ENCODE assay signal across 25 mouse cellular contexts in the genomic region with DNA sequence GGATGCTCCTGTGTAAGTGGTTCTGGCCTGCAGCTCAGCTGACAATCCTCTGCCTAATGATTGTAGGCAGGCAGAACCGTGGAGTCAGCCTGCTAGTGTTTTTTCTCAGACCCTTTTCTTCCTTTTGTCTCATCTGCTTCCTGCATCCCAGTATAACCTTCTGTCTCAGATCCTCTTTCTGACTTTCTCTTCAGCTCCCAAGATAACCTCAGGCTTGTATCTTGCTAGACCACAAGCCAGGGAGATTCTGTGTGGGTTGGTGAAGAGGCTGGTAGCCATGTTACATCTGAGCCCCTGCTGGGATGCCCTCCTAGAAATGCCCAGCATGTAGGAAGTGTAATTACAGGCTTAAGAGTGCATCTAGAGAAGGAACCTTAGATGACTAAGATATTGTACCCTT. TPM values are rescaled to one million over a fixed set of nuclear protein-coding genes. Genes with fewer than 3 reads are reported as not detected.
A peak's percentile ranks its signal among the peaks of the same experiment; 100 is the strongest.
DNase-seq lines count a peak whose midpoint lies in the region; ATAC-seq and TF ChIP-seq lines count a peak whose summit lies in the region.
"Had no signal": no experiment of that assay in that cellular context is flagged by ENCODE, and none has a peak within 500 bp of the region (broad histone marks: within the 10 kb centered on the region; RNA-seq: fewer than 3 reads in every experiment).

No protein-coding gene starts in this region.

- H3K27me3 ChIP-seq in megakaryocyte, embryonic 14.5 days (replicated peaks) = no peaks in the 10 kb centered on the region
- H3K27me3 ChIP-seq in hindbrain, embryonic 11.5 days (ENCODE audit: control insufficient read depth, insufficient read depth, low read length) = no peaks in the 10 kb centered on the region
- H3K27me3 ChIP-seq: heart, embryonic 13.5 days; hindbrain, embryonic 15.5 days; kidney, embryonic 15.5 days had no signal

- H3K27ac ChIP-seq in layer of hippocampus, adult 2 months = no peak overlapping the region
- H3K27ac ChIP-seq in bone marrow macrophage, adult 2 months (ENCODE audit: insufficient read depth, low read depth, low read length) = peak overlapping the region; percentile 54
- no peak overlapping the region for H3K27ac ChIP-seq in hindbrain, embryonic 11.5 days (ENCODE audit: low read depth, low read length)
- H3K27ac ChIP-seq: heart, embryonic 13.5 days; hindbrain, embryonic 15.5 days; kidney, embryonic 15.5 days; left cerebral cortex, adult 2 months; liver, embryonic 14.5 days had no signal

- peaks cover 26% of the 10 kb centered on the region for H3K4me1 ChIP-seq in bone marrow macrophage, adult 2 months (ENCODE audit: control insufficient read depth, insufficient read depth, low read length)
- H3K4me1 ChIP-seq in megakaryocyte, embryonic 14.5 days = peaks cover 48% of the 10 kb centered on the region
- no peaks in the 10 kb centered on the region for H3K4me1 ChIP-seq in hindbrain, embryonic 11.5 days (replicated peaks; ENCODE audit: control insufficient read depth, insufficient read depth, low read length)
- H3K4me1 ChIP-seq: heart, embryonic 13.5 days; hindbrain, embryonic 15.5 days; kidney, embryonic 15.5 days had no signal

- TF ChIP-seq POLR2A in bone marrow macrophage, adult 2 months (IDR thresholded peaks at IDR 0.05; ENCODE audit: borderline replicate concordance, low read depth, low read length) = no peak

- no peak overlapping the region for H3K4me2 ChIP-seq in hindbrain, embryonic 11.5 days (replicated peaks; ENCODE audit: low read depth, low read length)
- H3K4me2 ChIP-seq: heart, embryonic 13.5 days; hindbrain, embryonic 15.5 days; kidney, embryonic 15.5 days had no signal

- TF ChIP-seq CTCF in layer of hippocampus, adult 2 months (conservative IDR thresholded peaks at IDR 0.05) = no peak
- TF ChIP-seq CTCF in bone marrow macrophage, adult 2 months (IDR thresholded peaks at IDR 0.05; ENCODE audit: low read depth, low read length) = no peak

- H3K36me3 ChIP-seq in megakaryocyte, embryonic 14.5 days (replicated peaks; ENCODE audit: low read length) = peaks cover 39% of the 10 kb centered on the region
- H3K36me3 ChIP-seq in hindbrain, embryonic 11.5 days (ENCODE audit: control insufficient read depth, insufficient read depth, low read length) = no peaks in the 10 kb centered on the region
- H3K36me3 ChIP-seq: heart, embryonic 13.5 days; hindbrain, embryonic 15.5 days; kidney, embryonic 15.5 days had no signal

- no peak overlapping the region for H3K9ac ChIP-seq in hindbrain, embryonic 11.5 days (ENCODE audit: low read depth, low read length)
- H3K9ac ChIP-seq: heart, embryonic 13.5 days; hindbrain, embryonic 15.5 days; kidney, embryonic 15.5 days; liver, embryonic 14.5 days had no signal

- no peak overlapping the region for H3K4me3 ChIP-seq in layer of hippocampus, adult 2 months
- H3K4me3 ChIP-seq in bone marrow macrophage, adult 2 months (ENCODE audit: insufficient read depth, low read length) = no peak overlapping the region
- peak overlapping the region; percentile 50 for H3K4me3 ChIP-seq in megakaryocyte, embryonic 14.5 days (replicated peaks)
- H3K4me3 ChIP-seq in hindbrain, embryonic 11.5 days (ENCODE audit: low read depth, low read length) = no peak overlapping the region
- H3K4me3 ChIP-seq: heart, embryonic 13.5 days; hindbrain, embryonic 15.5 days; kidney, embryonic 15.5 days; left cerebral cortex, adult 2 months had no signal

- WGBS in hindbrain, embryonic 11.5 days = 47% methylated on average over 1 of the region's 1 CpGs

- peaks cover 5% of the 10 kb centered on the region for H3K9me3 ChIP-seq in megakaryocyte, embryonic 14.5 days
- H3K9me3 ChIP-seq in hindbrain, embryonic 11.5 days (ENCODE audit: control insufficient read depth, low read length) = no peaks in the 10 kb centered on the region
- H3K9me3 ChIP-seq: hindbrain, embryonic 15.5 days; kidney, embryonic 15.5 days had no signal

- DNase-seq in layer of hippocampus, adult 11-12 months (ENCODE audit: low spot score) = peak; percentile 29
- no peak for DNase-seq in layer of hippocampus, adult 2 months (ENCODE audit: low spot score in 2 of 2)
- DNase-seq in 416B (ENCODE audit: low read depth) = peak; percentile 31
- DNase-seq in hindbrain, embryonic 11.5 days (ENCODE audit: low spot score) = no peak
- no peak for DNase-seq in right cerebral cortex, adult 18-20 months
- no peak for DNase-seq in Muller cell, postnatal 12 days (ENCODE audit: inconsistent ontology term)
- DNase-seq: adrenal gland, postnatal 10 days; B cell, adult 2 months; cerebellum, adult 11-12 months; cerebellum, postnatal 14 days; embryo, embryonic 11 days; retina, postnatal 1 day; thymus, adult 18-20 months; thymus, postnatal 4 days had no signal

- ATAC-seq in hindbrain, embryonic 11.5 days (ENCODE audit: low FRiP score) = no peak
- ATAC-seq: forebrain, embryonic 16.5 days; intestine, embryonic 16.5 days; midbrain, embryonic 16.5 days; Patski had no signal

RNA-seq across cellular contexts. Expression of gene Apbb1ip, which starts 16.5 kb away (rescaled TPM):
- 1 to 10 TPM; 5.8 to 6.0 TPM for total RNA-seq in layer of hippocampus, adult 2 months (2021)
- 171 and 182 TPM in 2 replicates for polyA plus RNA-seq in bone marrow macrophage, adult 2 months (2012; ENCODE audit: insufficient read depth, insufficient read length, missing spikeins)
- polyA plus RNA-seq in megakaryocyte, embryonic 14.5 days (2012; ENCODE audit: insufficient read depth, low replicate concordance) = 35.8 and 36.6 TPM in 2 replicates
- 0.81 and 1.2 TPM in 2 replicates for polyA plus RNA-seq in hindbrain, embryonic 11.5 days (2014; fragmentation: Nextera tagmentation; extraction: Ambion mirVana)
- polyA plus RNA-seq: Patski had no signal

Comparison
In these comparisons a context has a peak if more than half of its experiments do, and no peak if none do; other contexts are left out.
1. DNase-seq: peak in layer of hippocampus, adult 11-12 months (single experiment) and 416B (single experiment); none in layer of hippocampus, adult 2 months (0 of 2), hindbrain, embryonic 11.5 days (single experiment), right cerebral cortex, adult 18-20 months (single experiment) and Muller cell, postnatal 12 days (single experiment).
2. RNA of gene Apbb1ip, which starts 16.5 kb away (polyA plus RNA-seq): 171 to 182 TPM in bone marrow macrophage, adult 2 months and 35.8 to 36.6 TPM in megakaryocyte, embryonic 14.5 days; 0.81 to 1.2 TPM in hindbrain, embryonic 11.5 days; every median in the first group is over 10 times any median in the second.